Mouse (Mus musculus) neutrophil, adult 5-6 weeks (primary cell): ENCODE results near the gene Gclc. TPM values are rescaled to one million over a fixed set of nuclear protein-coding genes. Genes with fewer than 3 reads are reported as not detected.

ENCODE experiments used
- ATAC-seq: fragments of 151-379, 151-347 bp; 2 replicates; pipeline ENCODE4 v1.8.0; 2017; ENCODE audit warnings: mild to moderate bottlenecking, moderate TSS enrichment; ENCODE audit not compliant: insufficient number of reproducible peaks, poor library complexity, low FRiP score, severe bottlenecking; ENCODE audit errors: extremely low read depth
- total RNA-seq: library from RNA; stranded (forward); fragments of 200-1000 nt; gene quantifications from 2 replicates; pipeline ENCODE4 v1.2.3, GENCODE M21; 2017

Gclc gene
- total RNA-seq, 1 experiment from 2014 or later, result 25.8 TPM

DNA sequence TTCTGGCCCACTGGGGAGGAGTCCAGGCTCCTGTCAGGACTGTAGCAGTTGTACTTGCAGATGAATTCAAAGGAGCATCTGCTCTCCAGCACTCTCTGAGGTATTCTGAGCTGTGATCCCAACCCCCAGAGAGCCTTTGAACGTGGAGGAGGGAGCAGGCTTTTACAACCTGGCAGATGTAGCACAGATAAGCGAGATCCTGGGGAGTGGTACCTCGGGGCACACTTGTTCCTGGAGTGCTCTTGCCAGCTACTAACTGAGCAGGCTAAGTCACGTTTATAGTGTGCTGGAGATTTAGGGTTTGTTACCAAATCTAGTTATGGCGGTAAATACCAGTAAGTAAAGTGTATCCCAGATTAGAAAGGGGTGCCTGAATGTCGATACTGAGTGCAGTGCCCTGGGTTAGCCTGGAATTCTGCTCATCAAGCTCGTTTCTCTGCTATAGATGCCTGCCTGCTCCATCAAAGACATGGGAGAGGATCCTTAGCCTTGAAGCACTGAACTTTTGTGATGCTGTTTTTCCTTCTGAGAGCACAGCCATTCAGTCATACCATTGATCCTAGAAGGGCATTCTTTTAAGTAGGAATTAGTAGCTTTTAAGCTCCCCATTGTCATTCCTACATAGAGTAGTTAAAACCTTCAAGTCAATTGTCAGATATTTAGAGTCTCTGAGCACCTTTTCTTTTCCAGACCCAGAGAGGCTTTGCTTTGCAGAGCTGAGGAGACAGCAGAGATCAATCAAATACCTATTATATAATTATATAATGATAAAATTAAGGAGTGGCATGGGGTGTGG, 22.6 kb downstream of the Gclc start:
- no peak for ATAC-seq

DNA sequence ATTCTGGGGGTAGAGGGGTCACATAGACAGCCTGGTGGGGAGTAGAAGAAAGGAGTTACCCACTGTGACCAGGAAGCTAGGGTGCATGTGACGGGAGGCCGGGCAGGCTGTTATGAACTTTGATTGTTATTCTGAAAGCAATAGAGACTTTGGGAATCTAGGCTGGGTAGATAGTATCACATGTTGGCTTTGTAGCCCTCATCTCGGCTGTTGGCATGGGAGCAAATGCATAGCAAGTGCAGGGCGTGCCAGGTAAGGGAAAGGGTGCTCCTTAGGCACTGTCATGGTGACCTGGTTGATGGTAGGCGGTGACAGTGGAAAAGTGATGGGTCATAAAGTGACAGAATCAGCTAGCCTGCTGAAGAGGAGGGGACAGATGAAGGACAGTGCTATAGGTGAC, 23.3 kb downstream of the Gclc start:
- ATAC-seq, result no peak

DNA sequence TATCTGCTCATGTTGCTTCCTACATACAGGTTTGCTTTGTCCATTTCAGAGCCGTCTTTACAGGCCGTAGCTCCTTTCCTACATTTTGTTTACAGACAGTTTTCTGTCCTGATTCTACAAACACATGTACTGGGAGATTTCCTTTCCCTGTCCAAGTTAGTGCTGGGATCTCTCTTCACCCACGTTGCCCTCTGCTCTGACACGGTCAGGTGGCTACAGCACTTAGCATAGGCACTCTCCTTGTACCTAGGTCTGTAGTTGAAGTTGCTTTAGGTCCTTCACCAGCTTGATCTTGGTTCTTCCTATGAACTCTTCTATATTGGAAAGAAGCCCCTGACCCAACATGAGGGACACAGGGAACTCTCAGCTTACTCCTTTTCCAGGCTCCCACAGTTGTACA, 25.4 kb downstream of the Gclc start:
- no peak for ATAC-seq

DNA sequence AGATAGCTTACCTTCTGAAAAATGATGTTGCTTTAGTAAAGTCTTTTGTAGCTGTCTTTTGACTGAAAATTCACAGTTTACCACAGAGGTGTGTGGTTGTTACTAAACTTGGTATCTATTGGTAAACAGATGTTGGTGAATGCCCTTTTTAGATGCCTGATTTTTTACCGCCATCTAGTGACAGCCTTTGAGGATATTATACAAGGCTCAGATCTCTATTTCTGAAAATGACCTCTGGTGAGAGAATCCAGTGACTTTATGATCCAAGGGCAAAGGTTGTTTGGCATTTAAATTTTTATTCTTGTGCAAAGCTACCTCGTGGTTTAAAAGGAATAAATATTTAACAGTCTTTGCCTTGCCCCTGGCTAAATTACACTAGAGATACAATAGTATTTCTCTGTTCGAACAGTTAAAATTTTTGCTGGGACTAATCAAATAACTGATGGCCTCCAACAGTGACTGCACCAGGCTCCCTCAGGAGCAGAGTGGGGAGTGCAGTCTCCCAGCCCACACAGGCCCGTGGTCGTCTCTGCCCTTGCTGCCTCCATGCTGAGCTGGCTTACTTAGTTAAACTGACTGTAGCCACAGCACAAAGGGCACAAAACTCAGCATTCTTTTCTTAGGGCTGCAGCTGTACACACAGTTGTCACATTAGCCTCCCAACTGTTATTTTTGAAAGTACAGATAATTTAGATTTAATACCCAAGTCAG, 27.3 kb downstream of the Gclc start:
- no peak for ATAC-seq

DNA sequence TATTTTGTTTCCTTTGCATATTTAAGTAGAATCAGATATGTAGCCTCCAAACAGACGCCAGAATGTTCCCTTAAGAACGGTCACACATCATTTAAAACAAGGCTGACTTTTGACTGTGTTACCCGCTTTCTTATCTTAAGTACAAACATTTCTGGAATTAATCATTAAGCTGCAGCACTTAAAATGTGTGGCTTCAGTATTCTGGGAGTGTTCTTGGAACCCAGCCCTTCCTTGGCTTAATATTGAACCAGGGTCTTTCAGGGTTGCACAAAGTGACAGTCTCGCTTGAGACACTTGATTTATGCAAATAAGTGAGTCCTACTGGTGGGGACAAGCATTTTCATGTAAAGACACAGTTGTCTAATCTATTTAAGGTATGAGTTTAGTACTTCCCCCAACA, 27.9 kb downstream of the Gclc start:
- ATAC-seq, result peak; percentile 35; the same call in 1 of the 2 replicates

DNA sequence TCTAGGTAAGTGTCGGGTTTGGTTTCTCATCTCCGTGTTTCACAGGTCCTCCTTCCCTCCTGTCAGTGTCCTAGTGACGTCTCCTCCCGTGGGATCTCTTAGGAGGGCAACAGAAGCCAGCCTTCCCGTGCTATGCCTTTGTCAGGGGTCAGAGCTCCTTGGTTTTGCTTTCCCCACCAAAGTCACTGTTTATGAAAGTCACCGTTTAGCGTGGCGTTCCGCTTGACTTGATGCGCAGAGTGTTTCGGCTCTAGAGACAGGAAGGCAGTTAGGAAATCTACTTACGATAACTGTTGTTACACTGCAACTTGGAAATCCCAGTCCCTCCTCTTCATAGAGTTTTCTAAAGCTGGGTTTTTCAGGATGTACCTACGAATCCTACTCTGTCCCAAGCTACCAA, 28.7 kb downstream of the Gclc start:
- no peak for ATAC-seq

DNA sequence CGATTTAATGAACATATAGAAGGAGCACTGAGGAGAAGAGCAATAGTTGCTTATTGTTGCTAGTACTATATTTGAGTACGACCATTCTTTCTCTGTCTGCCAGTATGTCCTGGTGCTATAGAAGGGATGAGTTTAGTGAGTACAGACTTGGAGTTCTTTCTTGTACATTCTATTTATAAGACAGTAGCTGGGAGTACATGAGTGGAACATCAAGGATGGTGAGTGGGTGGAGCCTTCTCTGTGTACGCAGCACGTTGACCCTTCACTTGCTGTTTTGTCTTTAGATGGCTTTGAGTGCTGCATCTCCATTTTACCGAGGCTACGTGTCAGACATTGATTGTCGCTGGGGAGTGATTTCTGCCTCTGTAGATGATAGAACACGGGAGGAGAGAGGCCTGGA, 31.1 kb downstream of the Gclc start:
- no peak for ATAC-seq

DNA sequence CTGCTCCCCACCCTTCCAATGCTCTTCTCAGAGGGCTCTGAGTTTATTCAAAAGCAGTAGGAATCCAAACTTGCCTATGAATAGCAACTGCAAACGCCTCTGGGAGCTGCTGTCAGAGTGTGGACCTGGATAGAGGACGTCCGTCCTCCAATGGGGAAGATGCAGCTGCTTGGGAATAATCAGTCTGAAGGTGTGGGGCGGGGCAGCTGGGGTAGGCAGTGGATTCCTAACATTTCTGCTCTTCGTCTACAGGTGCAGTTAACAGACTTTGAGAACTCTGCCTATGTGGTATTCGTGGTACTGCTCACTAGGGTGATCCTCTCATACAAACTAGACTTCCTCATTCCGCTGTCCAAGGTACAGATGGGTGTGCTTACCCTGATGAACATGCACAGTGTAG, 33.6 kb downstream of the Gclc start:
- no peak for ATAC-seq

DNA sequence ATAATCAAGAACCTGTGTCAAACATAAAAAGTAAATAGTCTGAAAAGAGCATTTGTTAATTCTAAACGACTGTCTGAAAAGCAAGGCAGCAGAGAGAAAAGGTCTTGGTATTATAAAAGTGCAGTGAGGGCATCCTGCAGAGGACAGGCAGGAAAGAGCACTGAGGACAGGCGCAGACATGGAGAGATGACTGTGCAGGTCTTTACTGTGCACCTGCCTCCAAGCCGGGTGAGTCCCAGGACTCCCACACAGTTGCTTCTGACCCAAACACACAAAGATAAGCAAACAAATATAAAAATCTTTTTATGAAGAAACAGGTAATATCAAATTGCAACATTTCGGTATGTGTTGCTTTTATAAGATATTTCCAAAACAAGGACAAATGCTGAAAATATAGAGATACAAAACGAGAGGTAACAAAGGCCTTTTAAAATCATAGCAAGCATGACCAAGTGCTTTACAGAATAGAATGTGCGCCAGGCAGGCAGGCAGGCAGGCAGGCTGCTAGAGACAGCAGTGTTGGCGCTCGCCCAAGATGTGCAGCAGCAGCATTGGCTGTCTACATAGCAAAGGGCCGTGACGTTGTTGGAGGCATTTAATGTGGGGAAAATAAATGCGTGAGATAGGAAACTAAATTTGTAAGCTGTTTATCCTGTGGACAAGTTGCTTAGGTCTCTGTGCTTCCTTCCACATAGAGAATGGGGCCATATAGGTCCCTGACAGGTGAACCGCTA, 35.4 kb downstream of the Gclc start:
- no peak for ATAC-seq

DNA sequence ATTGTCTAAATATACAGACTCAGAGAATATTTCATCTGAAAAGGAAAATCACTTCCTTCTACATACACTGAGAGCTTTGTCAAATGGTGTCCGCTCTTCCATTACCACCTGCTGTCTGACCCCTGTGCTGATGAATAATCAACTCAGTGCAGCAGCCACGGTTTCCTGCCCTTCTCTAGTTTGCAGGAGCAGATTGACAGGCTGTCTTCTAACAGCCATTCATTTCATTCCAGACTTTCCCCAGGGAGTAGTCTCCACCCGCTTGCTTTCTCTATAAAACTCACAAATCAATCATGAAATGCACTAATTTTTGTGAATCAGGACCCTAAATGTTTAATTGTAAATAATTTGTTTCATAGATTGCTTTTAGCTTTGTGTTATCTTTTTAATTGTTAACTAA, 39.5 kb downstream of the Gclc start:
- no peak for ATAC-seq

DNA sequence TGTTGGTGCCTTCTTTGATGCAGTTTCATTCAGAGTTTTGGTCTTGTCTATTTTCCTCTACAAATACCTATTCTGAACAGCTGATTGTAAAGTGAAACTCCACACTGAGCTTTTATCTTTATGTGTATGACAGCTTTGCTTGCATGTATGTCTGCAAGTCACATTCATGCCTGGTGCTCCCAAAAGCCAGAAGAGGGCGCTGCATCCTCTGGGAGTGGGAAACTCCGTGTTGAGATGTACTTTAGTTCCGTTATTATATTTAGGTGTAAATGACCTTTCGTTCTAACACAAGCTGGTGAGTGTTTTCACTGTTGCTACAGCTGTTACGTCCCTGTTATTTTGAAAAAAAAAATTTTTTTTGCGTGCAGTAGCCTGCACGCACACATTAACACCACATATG, 48.1 kb downstream of the Gclc start:
- no peak for ATAC-seq

DNA sequence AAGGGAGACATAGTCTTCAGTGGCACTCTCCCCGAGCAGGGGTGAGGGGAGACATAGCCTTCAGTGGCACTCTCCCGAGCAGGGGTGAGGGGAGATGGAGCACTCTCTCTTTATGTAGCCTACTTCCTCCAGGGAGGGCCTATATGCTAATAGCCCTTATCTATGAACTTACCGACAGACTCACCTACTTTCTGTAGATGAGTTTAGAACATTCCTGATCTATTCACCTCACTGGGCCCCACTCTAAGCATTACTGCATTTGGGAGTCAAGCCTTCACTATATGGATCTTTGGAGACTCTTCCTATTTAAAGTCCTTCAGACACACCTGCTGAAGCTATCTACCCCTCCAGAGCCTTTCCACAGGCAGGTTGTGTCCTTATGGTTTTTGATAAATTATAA, 52.1 kb downstream of the Gclc start:
- ATAC-seq, result no peak

DNA sequence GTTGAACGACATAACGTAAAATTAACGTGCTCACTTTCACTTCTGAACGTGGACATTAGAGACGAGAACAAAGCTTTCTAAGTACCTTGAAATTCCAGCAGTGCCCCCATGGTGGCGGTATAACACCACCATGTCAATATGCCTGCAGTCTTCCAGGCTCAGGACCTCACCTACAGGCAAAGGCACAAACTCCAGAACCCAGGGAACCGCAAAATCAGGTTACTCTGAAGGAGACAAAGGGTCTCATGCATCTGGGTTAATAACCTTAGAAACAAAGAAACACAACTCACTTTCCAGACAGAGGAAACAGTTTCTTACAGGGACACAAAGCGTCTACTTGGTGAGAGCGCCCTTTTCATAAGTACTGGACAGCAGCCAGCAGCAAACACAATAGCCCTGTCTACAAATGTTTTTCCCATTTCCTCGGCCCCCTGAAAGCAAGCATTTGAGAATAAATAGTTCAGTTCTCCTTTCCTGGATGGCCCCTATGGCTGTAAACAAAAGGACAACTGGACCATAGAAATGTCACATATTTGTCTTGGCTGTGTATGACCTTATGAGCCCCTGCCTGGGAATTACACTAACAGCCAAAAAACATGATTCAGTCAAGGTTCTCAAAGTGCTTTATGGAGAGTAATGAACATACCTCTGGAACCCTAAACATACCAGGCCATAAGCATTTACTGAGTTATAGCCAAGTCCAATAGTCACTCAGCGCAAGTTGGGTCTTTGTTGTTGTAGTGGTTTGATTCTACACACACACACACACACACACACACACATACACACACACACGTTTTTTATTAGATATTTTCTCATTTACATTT, 52.7 kb downstream of the Gclc start:
- ATAC-seq, result peak; percentile 93

DNA sequence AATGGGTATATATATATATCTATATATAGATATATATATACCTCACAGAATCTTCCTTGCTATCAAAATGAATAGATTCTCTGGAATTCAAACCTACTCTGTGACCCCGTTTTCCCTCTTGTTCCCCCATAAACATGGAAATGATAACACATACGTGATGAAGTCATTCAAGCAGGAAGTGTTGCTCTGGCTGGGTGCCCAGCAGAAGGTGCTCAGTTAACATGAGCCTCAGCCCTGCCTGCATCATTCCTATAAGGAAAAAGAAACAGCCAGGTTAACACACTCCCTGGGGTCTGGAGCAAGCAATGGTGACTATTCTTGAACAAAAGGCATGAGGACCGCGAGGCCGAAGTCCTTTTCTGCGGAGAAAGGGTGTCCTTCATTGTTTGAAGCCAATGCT, 54.1 kb downstream of the Gclc start:
- ATAC-seq, result no peak

DNA sequence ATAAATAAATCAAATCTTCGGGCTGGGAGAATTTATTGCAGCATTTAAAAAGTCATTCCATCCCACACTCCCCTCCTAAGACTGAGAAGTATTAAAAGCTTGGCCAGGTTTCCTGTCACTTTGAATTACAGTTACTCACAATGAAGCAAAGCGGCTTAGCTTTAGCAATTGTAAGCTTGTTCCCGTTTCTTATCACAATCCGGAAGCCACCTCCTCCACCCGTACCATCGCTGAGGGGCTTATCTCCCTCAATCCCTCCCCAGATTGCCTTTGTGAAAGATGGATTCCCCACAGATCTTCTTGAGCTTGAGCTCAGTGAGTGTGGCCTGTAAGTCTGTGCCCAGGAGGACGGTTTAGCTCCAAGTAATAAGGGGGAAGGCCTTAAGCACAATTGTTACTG, 64.5 kb downstream of the Gclc start:
- no peak for ATAC-seq

DNA sequence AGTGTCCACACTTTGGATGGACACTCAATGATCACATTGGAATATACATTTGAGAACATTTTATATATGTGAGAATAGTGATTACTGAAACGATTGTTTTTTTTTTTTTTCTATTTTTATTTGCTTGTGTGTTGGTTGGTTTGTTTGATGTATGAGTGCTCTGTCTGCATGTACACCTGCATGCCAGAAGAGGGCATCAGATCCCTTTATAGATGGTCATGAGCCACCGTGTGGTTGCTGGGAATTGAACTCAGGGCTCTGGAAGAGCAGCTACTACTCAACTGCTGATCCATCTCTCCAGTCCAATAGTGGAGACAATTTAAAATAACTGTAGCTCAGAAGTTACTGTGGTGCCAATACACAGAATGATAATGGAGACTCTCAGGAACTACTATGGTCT, 65.0 kb downstream of the Gclc start:
- ATAC-seq, result no peak

DNA sequence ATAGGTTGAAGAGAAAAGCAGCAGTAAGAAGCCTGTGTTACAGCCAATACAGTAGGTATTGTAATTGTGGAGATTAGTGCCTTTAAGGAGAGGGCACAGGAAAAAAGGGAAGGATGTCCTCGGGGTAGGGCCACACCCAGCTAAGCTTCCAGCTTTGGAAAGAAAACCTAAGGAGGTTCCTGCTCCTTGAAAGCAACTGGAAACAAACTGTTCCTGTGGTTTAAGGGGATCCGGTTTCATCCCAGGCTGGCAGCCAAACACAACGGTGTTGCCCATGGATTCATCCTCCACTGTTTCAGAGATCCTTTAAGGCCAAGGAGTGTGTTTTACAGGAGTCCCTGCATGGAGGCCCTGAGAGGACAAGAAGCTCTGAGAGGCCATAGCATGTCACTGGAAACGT, 66.5 kb downstream of the Gclc start:
- ATAC-seq, result no peak

DNA sequence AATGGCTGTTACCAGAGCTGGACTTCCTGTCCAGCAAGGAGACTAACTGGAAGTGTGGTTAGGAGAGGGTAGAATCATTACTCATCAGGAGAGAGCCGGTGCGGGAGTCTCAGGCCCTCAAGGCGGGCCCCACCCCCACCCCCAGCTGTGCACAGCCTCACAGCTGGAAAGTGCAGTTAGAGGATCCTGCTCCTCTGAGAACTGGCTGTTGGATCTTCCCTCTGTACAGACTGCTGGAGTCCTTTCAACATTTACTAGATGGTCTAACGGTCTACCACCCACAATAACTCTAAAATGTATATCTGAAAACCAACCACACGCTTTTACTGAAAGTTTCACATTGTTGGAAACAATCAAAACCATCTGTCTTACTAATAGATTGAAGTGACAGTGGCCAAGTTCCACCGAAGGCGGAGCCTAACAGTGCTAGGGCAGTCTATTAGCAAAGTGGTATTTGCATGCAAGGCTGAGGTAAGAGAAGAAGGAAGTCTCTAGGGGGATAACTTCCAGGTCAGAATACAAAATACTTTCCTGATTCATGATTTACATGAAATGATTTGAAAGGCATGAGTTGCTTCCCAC, 71.1 kb downstream of the Gclc start:
- ATAC-seq, result peak; percentile 65

DNA sequence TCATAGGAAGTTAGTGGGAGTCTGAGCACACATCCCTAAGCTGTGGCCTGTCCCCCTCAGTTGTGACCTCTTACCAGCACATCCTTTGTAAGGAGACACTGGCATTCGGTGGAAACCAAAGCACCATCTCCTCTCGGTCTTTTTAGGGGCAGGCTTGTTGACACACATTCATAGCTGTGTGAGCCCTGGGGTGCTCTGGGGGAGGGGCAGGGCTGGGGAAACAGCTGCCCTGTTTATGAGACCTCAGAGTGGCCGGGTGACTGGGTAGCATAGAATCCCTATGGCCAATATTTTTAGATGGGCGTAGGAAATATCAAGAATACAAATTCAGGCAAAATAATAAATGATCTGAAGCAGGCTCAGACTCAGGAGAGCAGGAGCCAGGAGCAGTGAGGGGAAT, 71.9 kb downstream of the Gclc start:
- no peak for ATAC-seq
